Mouse (Mus musculus) c-Kit-negative CD71-positive TER-119-positive erythroid progenitor cells, embryonic 14.5 days (primary cell): ENCODE results near the gene Gm37240.

Experiments used
- DNase-seq: peaks from one replicate; pipeline ENCODE4 v3.0.0-alpha.2; 2013; ENCODE audit warnings: low read depth, low spot score

Gm37240 gene

GRCm38 (mm10) chr3:85140488-85140887 lies 746.8 kb downstream of the Gm37240 start:
- DNase-seq: no peak

- DNase-seq: no peak
Measured at GRCm38 (mm10) chr3:85138407-85138806, 748.9 kb downstream of the Gm37240 start.

DNA sequence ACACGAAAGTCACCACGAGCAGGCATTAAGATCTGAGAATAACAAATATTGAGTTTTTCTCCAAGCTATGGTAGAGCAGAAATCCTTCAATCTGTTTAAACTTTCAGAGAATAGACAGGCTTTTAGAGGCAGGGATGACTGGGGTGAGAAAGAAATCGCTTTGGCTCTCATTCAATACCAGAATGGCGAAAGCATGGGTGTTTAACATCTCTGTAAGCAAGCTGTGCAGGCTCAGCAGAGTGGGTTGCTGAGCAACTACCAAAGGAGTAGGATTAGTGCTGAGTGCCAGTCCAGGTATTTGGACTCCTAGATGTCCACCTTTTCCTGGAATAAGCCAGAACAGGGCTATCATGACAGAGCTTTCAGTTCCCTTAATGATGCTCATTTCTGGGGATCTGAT lies 753.8 kb downstream of the Gm37240 start:
- no peak for DNase-seq

DNA sequence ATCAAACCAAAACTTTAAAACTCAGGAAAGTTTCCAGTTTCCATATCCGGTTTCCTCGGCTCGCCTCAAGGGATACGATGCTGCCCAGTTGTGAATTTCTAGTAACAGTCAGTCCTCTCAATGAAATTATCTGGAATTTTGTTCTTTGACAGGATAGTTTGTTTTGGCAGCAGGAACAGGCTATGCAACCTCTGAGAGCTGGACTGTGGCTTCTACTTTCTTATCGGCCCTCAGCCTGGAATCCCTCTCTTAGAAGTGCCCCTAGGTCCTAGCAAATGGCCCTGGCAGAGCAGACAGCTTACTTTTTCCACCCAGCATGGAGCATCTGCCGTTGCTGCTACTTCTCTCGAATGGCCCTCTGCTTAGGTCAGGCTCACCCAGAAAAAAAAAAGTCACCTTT lies 755.4 kb downstream of the Gm37240 start:
- DNase-seq: no peak

GRCm38 (mm10) chr3:85128546-85128945 lies 758.8 kb downstream of the Gm37240 start:
- DNase-seq: no peak

DNA sequence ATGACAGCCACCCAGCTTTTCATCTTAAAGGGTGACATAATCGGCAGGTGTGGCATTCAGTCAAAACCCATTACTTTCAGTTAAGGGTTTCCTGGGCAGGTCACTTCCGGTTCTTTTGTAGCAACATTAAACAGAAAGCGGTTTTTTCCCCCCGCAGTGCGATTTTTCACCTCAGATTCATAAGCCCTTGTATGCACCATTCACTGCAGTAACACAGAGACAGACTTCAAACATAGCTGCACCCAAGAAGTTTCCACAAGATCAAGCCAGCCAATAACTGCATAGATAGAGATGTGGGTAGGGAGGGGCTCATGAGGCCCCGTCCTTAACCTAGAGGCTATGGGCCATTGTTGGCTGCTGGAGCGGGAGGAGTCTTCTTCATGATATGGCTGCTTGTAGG lies 760.3 kb downstream of the Gm37240 start:
- DNase-seq: no peak

DNA sequence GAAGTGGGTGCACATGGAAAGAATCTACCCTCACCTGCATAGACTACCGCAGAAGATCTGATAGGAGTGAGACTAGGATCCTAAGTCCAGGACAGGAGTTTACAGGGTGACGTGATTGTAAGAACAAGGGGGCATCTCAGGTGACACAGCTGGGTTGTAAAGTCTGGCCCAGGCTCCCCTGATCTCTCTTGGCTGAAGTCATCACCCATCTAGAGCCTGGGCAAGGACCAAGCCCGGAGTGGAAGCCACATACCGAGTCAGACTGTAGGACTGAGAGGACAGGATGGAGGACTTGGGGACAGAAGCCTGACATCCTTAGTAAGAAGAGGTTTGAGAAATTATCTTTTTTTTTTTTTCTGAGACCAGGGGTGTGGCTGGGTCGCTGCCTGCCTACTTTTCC lies 761.8 kb downstream of the Gm37240 start:
- DNase-seq: no peak

GRCm38 (mm10) chr3:85124924-85125323 lies 762.4 kb downstream of the Gm37240 start:
- DNase-seq: no peak

DNA sequence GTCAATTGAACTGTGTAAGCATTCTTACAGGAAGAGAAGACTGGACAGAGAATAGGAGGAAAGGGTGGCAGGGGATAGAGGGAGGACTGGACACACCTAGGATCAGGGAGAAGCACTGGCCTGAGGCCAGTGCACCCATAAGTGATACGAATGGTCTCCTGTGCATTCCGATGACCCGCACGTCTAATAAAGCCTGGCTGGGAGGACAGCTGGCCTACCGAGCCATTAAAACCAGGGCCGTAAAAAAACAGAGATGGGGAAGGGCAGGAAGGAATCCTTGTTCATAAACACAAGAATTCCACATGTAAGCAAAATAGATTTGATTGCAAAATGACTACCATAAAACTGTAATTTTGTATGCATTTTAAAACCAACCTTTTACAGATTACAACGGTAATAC lies 762.9 kb downstream of the Gm37240 start:
- DNase-seq: no peak

DNA sequence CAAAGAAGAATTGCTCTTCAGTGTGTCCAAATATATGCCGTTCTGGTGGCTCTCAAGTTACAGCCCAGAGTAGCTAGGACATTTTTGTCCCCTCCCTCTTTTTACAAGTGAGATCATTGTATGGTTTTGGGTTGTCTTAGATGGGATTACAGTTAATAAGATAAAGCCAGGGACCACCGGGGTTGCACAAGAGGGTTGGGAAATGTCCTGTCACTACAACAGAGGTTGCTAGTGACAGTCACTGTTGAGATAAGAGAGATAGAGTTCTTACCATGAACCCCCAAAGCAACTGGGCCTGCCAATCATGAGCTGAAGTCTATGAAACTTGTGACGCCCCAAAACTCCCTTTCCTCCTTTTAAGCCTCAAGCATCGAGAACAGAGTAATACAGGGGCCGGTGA lies 769.6 kb downstream of the Gm37240 start:
- DNase-seq: no peak

- DNase-seq: no peak
Measured at GRCm38 (mm10) chr3:85117014-85117413, 770.3 kb downstream of the Gm37240 start.

DNA sequence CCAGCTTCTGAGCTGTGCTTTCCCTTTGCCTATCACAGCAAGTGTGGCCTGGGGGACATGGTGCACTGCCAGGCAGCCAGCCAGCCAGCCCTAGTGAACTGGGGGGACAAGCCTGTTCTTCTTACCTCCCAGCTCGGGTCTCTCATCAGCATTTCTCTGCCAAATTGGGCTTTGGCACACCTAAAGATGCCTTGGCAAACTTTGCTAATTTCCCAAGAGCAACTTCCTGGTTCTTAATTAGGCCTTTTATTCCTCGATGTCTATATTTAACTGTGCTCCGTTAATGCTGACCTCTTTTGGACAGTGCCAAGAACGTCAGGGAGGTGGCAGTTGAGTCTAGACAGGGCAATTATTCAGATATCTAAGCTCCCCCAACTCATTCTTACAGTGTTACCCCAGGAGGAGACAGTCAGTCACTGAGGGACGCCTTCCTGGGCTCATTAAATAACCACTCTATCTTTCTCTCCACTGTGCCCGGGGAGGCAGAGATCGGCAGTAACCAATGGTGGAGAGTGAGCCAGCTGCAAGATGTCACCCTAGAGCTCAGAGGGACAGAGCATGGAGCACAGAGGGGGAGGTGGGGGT lies 771.3 kb downstream of the Gm37240 start:
- DNase-seq: no peak

DNA sequence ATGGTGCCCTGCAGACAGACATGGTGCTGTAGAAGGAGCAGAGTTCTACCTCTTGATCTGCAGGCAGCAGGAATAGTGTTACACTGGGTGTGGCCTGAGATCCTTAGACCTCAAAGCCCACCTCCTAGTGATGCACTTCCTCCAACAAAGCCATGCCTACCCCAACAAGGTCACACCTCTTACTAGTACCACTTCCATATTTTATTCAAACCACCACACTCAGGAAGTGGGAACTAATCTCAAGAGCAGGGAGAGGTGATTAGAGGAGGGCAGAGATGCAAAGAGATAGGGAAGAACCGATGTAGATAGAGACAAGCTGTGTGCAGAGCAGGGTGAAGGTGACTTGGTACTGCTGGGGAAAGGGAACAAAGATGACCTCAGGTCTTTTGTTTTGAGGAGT lies 773.8 kb downstream of the Gm37240 start:
- DNase-seq: no peak

DNA sequence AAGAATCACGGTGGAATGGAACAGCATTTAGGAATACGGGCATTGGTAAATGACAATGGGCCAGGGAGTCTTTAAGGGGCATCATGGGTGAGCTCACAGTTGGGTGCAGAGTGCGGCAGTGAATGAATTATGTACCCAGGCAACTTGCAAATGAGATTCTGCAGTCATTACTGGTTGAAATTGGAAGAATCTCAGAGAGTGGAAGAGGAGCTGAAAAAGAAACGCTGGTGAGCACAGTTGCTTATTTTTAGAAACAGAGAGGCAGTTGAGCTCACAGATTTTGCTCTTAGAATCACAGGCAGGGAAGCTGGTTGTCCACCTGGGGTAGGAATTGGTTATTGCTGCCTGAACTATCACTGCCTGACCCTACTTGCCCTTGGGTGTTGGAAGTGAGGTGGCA lies 776.6 kb downstream of the Gm37240 start:
- DNase-seq: no peak

DNA sequence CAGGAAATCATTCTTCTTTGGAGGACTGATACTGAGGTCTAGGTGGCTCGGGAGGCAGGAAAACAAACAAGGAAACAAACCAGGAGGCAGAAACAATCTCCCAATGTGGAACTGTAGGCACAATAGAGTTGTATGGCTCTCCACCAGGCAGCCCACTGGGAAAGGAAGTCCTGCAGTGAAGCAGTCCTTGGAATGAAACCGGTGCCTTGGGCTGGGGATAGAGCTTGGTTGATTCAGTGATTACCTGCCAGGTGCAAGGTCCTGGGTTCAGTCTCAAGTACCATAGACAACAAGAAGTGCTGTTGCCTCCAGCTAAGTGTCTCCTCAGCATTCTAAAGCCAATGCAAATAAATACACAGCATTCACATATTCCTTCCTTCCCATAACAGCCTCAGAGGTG lies 778.1 kb downstream of the Gm37240 start:
- DNase-seq: no peak

GRCm38 (mm10) chr3:85108396-85108795 lies 778.9 kb downstream of the Gm37240 start:
- DNase-seq: no peak

DNA sequence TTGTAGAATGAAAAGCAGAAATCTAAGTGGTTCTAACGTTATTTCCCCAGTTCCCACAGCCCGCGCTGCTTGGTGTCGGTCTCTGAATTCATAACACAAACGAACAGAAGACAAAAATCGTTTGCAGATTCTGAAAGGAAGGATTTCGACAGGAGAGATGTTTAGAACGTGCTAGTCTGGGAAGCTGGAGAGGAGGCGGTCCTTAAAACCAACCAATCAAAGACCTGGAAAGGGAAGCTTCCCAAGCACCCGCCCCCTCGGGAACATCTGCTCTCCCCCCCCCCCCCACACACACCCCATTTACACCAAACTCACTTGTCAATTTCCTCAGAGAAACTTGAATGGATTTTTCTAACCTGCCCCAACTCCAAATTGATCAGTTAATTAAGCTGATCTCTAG lies 780.4 kb downstream of the Gm37240 start:
- no peak for DNase-seq

GRCm38 (mm10) chr3:85104301-85104700 lies 783.0 kb downstream of the Gm37240 start:
- no peak for DNase-seq

DNA sequence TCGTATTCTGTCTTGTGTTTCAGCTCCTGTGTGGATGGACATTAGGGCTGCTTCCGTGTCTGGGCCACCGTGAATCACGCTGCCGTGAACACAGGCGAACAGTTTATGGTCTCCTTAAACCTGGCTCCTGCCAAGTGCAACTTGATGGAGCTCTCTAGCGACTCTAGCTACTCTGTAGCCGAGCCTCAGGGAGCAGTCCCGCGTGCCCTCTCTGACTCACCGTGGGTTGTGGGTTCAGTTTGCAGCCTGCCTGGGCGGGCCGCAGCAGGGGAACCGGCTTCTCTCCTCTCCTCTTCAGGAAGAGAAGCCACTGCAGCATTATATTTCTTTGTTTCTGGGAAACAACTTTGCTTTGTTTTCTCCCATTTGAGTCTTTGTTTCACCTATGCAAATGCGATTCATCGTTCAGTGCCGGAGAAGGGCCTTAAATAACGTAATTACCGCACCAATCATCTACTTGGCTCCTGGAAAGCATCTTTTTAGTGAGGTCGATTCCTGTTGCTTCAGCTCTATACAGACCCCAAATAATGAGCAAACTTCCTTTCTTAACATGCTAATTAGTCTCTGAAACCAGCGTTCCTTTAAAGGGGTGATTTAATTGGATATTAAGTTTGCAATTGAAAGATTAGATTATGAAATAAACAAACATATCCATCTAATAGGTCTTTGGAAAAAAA lies 806.3 kb downstream of the Gm37240 start:
- DNase-seq: no peak

- no peak for DNase-seq
Measured at GRCm38 (mm10) chr3:85064113-85064512, 823.2 kb downstream of the Gm37240 start.

GRCm38 (mm10) chr3:85060153-85060552 lies 827.2 kb downstream of the Gm37240 start:
- DNase-seq: no peak

- DNase-seq: no peak
Measured at GRCm38 (mm10) chr3:85057245-85057644, 830.1 kb downstream of the Gm37240 start.

DNA sequence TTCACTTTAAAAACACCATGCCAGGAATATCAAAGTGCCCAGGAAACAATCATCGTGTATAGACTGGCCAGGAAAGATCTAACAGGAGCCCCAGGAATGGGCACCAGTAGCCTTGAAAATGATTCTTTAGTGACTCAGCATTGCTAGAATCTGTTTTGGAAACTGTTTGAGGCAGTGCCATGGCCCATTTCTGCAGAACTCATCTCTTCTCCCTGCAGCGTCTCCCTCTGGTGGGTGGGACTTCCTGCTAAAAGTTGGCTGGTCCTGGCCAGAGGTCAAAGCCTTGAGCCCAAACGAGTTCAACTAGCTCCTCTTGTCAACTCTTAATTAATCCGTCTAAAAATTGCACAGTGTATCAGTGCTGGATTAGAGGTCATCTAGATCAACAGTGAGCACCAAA lies 833.8 kb downstream of the Gm37240 start:
- no peak for DNase-seq

- DNase-seq: no peak
Measured at GRCm38 (mm10) chr3:85052196-85052595, 835.1 kb downstream of the Gm37240 start.
